Mouse (Mus musculus) lung, postnatal 36 days (tissue): Measurements from ENCODE around the gene Tm9sf4.
A peak's percentile ranks its signal among the peaks of the same experiment; 100 is the strongest.

Experiments used
- DNase-seq: peaks from one replicate; pipeline ENCODE4 v3.0.0; 2022; ENCODE audit warnings: mixed read lengths

Gene Tm9sf4

GRCm38 (mm10) chr2:153160844-153161683 is at the start of gene Tm9sf4:
Gene Tm9sf4 (plus strand): TSS chr2:153161303.
- DNase-seq: peak; percentile 95

DNA sequence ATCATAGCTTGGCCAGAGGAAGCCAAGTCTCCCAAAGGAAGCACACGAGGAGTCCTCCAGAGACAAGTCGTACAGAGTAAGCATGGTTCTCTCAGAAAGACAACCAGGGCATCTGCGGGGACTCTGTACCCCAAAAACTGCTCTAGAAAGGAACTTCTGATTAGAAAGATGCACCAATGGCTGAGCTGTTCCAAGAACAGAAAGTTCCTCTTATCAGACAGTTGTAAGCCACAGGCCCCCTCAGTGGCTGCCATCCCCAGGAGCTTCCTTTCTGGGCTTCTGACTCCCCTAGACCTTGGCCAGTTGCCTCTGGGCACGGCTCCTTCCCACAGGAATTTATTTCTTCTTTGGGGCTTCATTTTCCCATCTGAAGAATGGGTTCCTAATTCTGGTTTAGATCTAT is 45.4 kb upstream of the Tm9sf4 start:
- DNase-seq: no peak

GRCm38 (mm10) chr2:153117051-153117486 is 44.0 kb upstream of the Tm9sf4 start:
- peak; percentile 41 for DNase-seq

- DNase-seq: no peak
These were observed 41.6 kb upstream of the Tm9sf4 start for GRCm38 (mm10) chr2:153119488-153119887.

DNA sequence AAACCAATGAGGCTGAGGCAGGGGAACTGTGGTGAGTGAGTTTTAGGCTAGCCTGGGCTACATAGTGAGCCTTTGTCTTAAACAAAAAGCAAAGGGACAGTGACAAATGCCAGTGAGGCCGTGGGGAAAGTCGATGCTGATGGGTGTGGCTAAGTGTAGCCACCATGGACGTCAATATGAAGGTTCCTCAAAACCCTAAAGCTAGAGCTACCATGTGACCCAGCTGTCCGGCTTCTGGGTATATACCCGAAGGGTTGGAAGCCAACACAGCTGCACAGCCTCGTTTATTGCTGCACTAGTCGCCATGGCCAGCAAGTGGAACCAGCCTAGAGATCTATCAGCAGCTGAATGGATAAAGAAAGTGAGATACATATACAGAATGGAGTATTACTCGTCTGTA is 41.0 kb upstream of the Tm9sf4 start:
- DNase-seq: no peak

- DNase-seq: no peak
These were observed 39.1 kb upstream of the Tm9sf4 start for GRCm38 (mm10) chr2:153121821-153122615.

DNA sequence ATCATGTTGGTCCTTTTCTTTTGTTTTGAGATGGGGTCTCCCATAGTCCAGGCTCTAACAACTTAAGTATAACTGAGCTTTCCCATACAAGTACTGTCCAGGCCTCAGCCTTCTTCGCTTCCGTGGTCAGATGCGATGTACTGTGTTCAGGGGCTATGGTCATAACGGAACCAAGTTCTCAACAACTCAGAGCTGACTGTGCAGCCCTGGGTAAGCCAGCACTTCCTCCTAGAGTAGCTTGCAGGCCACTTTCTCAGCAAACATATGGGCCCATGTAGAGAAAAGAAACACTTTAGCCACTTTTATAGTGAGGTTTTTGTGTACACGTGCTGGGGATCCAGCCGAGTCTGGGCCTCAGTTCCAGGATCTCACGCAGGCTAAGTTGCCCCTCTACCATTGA is 38.4 kb upstream of the Tm9sf4 start:
- DNase-seq: no peak

GRCm38 (mm10) chr2:153125875-153126274 is 35.2 kb upstream of the Tm9sf4 start:
- DNase-seq: no peak

DNA sequence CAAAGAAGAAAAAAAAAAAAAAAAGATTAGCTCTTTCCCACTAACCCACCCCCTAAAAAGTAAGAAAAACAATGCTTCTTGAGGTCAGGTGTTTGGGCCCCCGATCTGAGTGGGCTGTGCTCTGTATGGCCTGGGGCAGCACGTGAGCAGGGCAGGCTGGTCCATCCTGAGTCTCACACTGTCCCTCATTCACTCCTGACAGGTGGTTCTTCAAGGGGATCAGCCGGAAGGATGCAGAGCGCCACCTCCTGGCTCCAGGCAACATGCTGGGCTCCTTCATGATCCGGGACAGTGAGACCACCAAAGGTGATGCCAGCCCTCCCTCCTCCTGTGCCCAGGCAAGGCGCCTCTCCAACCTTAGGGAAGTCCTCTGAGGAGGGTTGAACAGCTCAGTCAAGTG is 30.1 kb upstream of the Tm9sf4 start:
- DNase-seq: no peak

DNA sequence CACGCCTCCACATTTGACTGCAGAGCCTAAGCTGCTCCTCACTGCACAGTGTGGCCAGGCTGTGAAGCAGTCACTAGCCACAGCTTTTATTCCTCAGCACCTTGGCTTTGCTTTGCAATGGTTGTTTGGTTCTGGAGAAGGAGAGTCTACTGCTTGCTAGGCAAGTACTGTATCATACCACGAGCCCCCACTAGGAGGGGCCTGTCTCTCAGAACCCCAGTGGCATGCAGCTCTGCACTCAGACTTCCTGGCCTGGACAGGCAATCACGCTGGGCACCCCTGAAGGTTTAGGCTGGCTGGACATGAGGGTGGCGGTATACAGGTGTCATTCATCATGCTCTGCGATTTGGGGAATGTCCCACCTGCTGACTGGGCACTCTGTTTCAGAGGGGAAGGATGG is 26.9 kb upstream of the Tm9sf4 start:
- DNase-seq: no peak

GRCm38 (mm10) chr2:153136211-153136610 is 24.9 kb upstream of the Tm9sf4 start:
- DNase-seq: peak; percentile 75

GRCm38 (mm10) chr2:153139158-153139557 is 21.9 kb upstream of the Tm9sf4 start:
- no peak for DNase-seq

DNA sequence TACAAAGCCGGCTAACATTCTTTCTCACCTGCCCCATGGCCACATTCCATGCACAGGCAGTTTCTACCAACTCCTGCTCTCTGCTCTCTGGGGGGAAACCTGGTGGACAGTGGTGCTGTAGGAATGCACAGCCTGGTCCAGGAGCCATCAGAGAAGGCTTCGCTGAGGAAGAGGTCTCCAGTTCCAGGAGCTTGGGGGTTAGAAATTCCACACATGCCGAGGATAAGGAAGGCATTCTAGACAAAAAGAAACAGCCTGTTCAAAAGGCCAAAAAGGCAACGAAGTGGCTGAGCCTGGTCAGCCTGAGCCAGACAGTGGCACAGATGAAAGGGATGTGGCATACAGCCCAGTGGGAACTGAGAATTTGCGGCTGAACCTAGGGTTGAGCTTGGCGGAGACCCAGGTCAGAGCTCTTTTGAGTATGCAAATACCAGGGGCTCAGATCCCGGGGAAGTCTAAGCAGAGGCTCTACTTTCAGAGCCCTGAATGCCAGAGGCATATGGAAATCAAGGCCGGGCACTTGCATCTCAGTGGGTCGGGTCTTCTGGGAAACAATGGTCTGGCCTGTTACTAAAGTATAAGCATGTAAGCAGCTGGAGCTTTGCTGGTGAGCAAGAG is 21.0 kb upstream of the Tm9sf4 start:
- DNase-seq: no peak

DNA sequence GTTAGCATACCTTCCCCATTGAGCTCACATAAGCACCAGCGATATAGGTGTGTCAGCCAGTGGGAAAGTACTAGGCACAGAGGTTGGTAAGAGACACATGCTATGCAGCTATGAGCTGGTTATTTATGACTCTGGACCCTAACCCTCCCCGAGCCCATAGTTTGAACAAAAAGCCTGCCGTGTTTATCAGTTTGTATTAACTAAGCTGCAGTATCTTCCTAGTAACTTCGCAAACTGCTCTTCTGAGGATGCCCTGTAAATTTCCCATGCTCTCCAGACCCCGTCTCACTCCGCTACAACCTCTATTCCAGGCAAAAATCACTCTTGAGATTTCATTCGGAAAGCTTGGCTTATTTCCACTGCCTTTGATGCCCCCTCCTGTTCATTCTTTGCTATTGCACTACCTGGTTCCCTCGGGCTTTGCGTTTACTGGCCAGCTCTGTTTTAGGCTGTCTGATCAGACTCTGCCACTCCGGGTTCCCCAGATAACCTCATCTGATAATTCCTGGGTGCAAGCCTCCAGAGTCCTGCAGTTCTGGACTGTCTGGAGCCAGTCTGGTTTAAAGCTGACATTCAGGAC is 18.4 kb upstream of the Tm9sf4 start:
- DNase-seq: peak; percentile 75

GRCm38 (mm10) chr2:153145346-153145745 is 15.8 kb upstream of the Tm9sf4 start:
- DNase-seq: no peak

DNA sequence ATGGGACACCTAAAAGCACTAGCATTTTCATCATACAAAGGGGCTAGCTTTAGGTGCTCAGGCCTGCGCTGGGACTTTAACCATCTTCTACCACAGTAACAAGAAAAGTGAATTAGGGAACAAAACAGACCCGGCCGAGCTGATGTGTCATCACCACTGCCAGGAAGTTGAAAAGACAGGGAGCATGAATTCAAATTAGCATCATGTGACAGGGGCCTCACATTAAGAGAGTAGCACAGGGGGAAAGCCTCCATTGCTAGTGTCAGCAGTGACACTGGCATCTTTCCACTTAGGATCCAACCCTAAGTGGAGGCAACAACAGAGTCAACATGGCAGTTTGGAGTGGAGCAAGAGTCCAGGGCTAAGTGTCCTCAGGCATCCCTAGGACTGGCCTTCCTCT is 13.9 kb upstream of the Tm9sf4 start:
- DNase-seq: no peak

- DNase-seq: peak; percentile 82
These were observed 13.4 kb upstream of the Tm9sf4 start for GRCm38 (mm10) chr2:153147715-153148114.

DNA sequence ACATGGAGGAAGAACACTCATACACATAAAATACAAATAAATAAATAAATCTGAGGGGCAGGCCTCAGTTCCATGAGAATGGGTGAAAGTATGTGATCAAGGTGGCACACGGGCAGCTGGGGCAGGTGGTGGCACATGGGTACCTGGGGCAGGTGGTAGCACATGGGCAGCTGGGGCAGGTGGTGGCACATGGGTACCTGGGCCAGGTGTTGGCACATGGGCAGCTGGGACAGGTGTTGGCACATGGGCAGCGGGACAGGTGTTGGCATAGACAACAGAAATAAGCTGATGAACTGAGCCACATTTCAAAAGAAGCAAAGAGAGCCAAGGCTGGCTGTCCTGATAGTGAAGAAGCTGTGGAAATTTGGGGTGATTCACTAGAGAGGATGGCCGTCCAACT is 11.4 kb upstream of the Tm9sf4 start:
- DNase-seq: no peak

GRCm38 (mm10) chr2:153151026-153151425 is 10.1 kb upstream of the Tm9sf4 start:
- DNase-seq: no peak

GRCm38 (mm10) chr2:153151926-153152665 is 9.0 kb upstream of the Tm9sf4 start:
- no peak for DNase-seq

DNA sequence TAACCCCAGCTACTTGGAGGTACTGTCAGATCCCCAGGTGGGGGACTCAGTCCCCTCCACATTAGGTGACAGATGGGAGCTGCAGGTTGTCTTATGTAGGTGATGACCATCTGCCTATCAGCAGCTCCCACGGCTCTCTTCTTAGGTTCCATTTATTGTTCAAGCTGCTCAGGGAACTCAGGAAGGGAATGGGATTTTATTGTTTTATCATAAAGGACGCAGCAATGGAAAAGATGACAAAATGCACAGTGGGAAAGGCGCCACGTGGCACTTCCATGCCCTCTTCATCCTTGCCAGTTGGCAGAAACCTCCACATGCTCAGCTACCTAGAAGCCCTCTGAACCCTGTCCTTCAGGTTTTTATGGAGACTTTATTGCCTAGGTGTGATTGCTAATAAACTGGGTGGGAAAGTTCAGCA is 8.1 kb upstream of the Tm9sf4 start:
- no peak for DNase-seq

DNA sequence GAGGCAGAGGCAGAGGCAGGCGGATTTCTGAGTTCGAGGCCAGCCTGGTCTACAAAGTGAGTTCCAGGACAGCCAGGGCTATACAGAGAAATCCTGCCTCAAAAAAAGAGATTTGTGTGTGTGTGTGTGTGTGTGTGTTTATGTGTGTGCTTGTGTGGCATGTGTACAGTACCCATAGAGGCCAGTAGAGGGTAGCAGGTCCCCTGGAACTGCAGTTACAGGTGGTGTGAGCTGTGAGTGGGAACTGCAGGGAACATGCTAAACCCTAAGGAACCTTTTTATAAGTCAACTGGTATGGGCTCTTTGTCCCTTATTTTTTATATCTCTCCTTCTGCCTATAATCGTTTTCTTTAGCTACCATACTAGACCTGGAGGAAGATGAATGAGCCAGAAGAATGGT is 3.8 kb upstream of the Tm9sf4 start:
- no peak for DNase-seq
